Mouse (Mus musculus) heart, embryonic 13.5 days (tissue): Measurements from ENCODE around the gene Gigyf1. TPM values are rescaled to one million over a fixed set of nuclear protein-coding genes. Genes with fewer than 3 reads are reported as not detected.

ENCODE experiments used
- microRNA-seq: library from miRNA; unstranded; fragments of <30 nt; microRNA quantifications from one replicate; pipeline ENCODE4, GENCODE M21; 2016
- polyA plus RNA-seq: library from polyadenylated mRNA; unstranded; fragments of >200 nt; fragmentation: Nextera tagmentation; extraction: Ambion mirVana; gene quantifications from 2 replicates; pipeline ENCODE4 v1.2.1, GENCODE M21; 2015

Gigyf1 gene
- polyA plus RNA-seq, 1 experiment from 2014 or later, result 8.8 TPM

Small RNA genes within 50 kb of the gene (microRNA-seq; reads per million reads assigned to microRNA genes)
- gene Mir6418, result not detected

Other genes starting within 250 kb of the Gigyf1 start
- 12.7 and 14.8 TPM in 2 replicates for gene Ache, start 231.0 kb upstream of the Gigyf1 start, polyA plus RNA-seq
- gene Ufsp1, start 223.9 kb upstream of the Gigyf1 start, polyA plus RNA-seq, result 8.1 and 8.8 TPM in 2 replicates
- 84.9 and 88.1 TPM in 2 replicates for gene Srrt, start 210.9 kb upstream of the Gigyf1 start, polyA plus RNA-seq
- 44.7 and 47.3 TPM in 2 replicates for gene Trip6, start 204.1 kb upstream of the Gigyf1 start, polyA plus RNA-seq
- 8.1 and 8.7 TPM in 2 replicates for gene Slc12a9, start 185.0 kb upstream of the Gigyf1 start, polyA plus RNA-seq
- 33.1 and 37.6 TPM in 2 replicates for gene Ephb4, start 168.4 kb upstream of the Gigyf1 start, polyA plus RNA-seq
- 0.04 and 0.08 TPM in 2 replicates for gene Zan, start 41.5 kb upstream of the Gigyf1 start, polyA plus RNA-seq
- gene Pop7, start 16.0 kb upstream of the Gigyf1 start, polyA plus RNA-seq, result 43.6 and 43.9 TPM in 2 replicates
- gene Epo, start 14.7 kb downstream of the Gigyf1 start, polyA plus RNA-seq, result not detected in 2 replicates
- 299 and 300 TPM in 2 replicates for gene Gnb2, start 15.0 kb downstream of the Gigyf1 start, polyA plus RNA-seq
- gene Actl6b, start 35.0 kb downstream of the Gigyf1 start, polyA plus RNA-seq, result 0.27 and 0.35 TPM in 2 replicates
- gene Tfr2, start 51.3 kb downstream of the Gigyf1 start, polyA plus RNA-seq, result 0.59 and 2.5 TPM in 2 replicates
- gene Mospd3, start 82.5 kb downstream of the Gigyf1 start, polyA plus RNA-seq, result 16.4 and 18.4 TPM in 2 replicates
- gene Pcolce, start 95.2 kb downstream of the Gigyf1 start, polyA plus RNA-seq, result 113 and 114 TPM in 2 replicates
- gene Fbxo24, start 110.5 kb downstream of the Gigyf1 start, polyA plus RNA-seq, result 0.12 and 0.23 TPM in 2 replicates
- gene Lrch4, start 110.6 kb downstream of the Gigyf1 start, polyA plus RNA-seq, result 21.8 and 24.2 TPM in 2 replicates
- gene Gm20605, start 110.6 kb downstream of the Gigyf1 start, polyA plus RNA-seq, result 5.5 TPM in 2 replicates
- 3.9 and 4.1 TPM in 2 replicates for gene Sap25, start 122.8 kb downstream of the Gigyf1 start, polyA plus RNA-seq
- 0.14 TPM in 1 of 2 replicates, not detected in the other for gene Irs3, start 127.2 kb downstream of the Gigyf1 start, polyA plus RNA-seq
- 19.7 and 20.7 TPM in 2 replicates for gene Agfg2, start 166.2 kb downstream of the Gigyf1 start, polyA plus RNA-seq
- gene Nyap1, start 223.1 kb downstream of the Gigyf1 start, polyA plus RNA-seq, result 1.3 and 1.5 TPM in 2 replicates
- gene Tsc22d4, start 227.2 kb downstream of the Gigyf1 start, polyA plus RNA-seq, result 128 and 131 TPM in 2 replicates